Mouse (Mus musculus) brain, embryonic 14.5 days (tissue): Measurements from ENCODE around the gene Primpol.

Source experiments
- CTCF ChIP-seq: fragments of 200-500 bp; IDR thresholded peaks from 2 replicates; pipeline ENCODE4 v1.5.1; 2012; ENCODE audit warnings: inconsistent platforms, mild to moderate bottlenecking, moderate library complexity, borderline replicate concordance; ENCODE audit not compliant: insufficient read depth, insufficient read length; ENCODE audit errors: extremely low read depth
- POLR2A ChIP-seq: fragments of 200-500 bp; IDR thresholded peaks from 2 replicates; pipeline ENCODE4 v1.6.1; 2012; ENCODE audit warnings: mild to moderate bottlenecking, inconsistent platforms, borderline replicate concordance; ENCODE audit not compliant: poor library complexity, insufficient read depth, insufficient read length, severe bottlenecking; ENCODE audit errors: extremely low read depth

GRCm38 (mm10) chr8:46641272-46641671 lies 24.3 kb upstream of the Primpol start:
- no peak for TF ChIP-seq CTCF
- no peak for TF ChIP-seq POLR2A
